ENCODE assay signal across 22 mouse cellular contexts in genomic region chr11:25646282-25646681, GRCm38 (mm10).
DNase-seq lines count a peak whose midpoint lies in the region; ATAC-seq and TF ChIP-seq lines count a peak whose summit lies in the region.
"Had no signal": no experiment of that assay in that cellular context is flagged by ENCODE, and none has a peak within 500 bp of the region (broad histone marks: within the 10 kb centered on the region; RNA-seq: fewer than 3 reads in every experiment).

No protein-coding gene starts in this region.

- H3K4me1 ChIP-seq in forebrain, postnatal 0 days (ENCODE audit: insufficient read depth): peaks cover 11% of the 10 kb centered on the region; the same call in 1 of the 2 replicates
- peaks cover 24% of the 10 kb centered on the region for H3K4me1 ChIP-seq in forebrain, embryonic 13.5 days
- peaks cover 24% of the 10 kb centered on the region for H3K4me1 ChIP-seq in neural tube, embryonic 13.5 days (replicated peaks)
- peaks cover 3% of the 10 kb centered on the region; the same call in 1 of the 2 replicates for H3K4me1 ChIP-seq in neural tube, embryonic 14.5 days (ENCODE audit: control insufficient read depth, insufficient read depth, low read length)
- H3K4me1 ChIP-seq: limb, embryonic 15.5 days; liver, embryonic 15.5 days had no signal

- H3K36me3 ChIP-seq in forebrain, postnatal 0 days (ENCODE audit: insufficient read depth): no peaks in the 10 kb centered on the region
- H3K36me3 ChIP-seq in forebrain, embryonic 13.5 days (ENCODE audit: poor library complexity, severe bottlenecking): no peaks in the 10 kb centered on the region
- H3K36me3 ChIP-seq in neural tube, embryonic 13.5 days: no peaks in the 10 kb centered on the region
- no peaks in the 10 kb centered on the region for H3K36me3 ChIP-seq in neural tube, embryonic 14.5 days (ENCODE audit: control insufficient read depth, insufficient read depth, low read length)
- H3K36me3 ChIP-seq: limb, embryonic 15.5 days; liver, embryonic 15.5 days; neural tube, embryonic 12.5 days had no signal

- H3K9ac ChIP-seq in forebrain, postnatal 0 days: no peak overlapping the region
- H3K9ac ChIP-seq in forebrain, embryonic 13.5 days: no peak overlapping the region
- no peak overlapping the region for H3K9ac ChIP-seq in neural tube, embryonic 13.5 days
- no peak overlapping the region for H3K9ac ChIP-seq in neural tube, embryonic 14.5 days (replicated peaks; ENCODE audit: low read depth, low read length)
- H3K9ac ChIP-seq: limb, embryonic 15.5 days; liver, embryonic 15.5 days; neural tube, embryonic 12.5 days had no signal

- no peak for TF ChIP-seq CTCF in forebrain, postnatal 0 days (IDR thresholded peaks at IDR 0.05; ENCODE audit: low read depth)
- no peak for TF ChIP-seq CTCF in left cerebral cortex, adult 2 months (IDR thresholded peaks at IDR 0.05)

- H3K27me3 ChIP-seq in forebrain, postnatal 0 days (ENCODE audit: insufficient read depth, low read length): no peaks in the 10 kb centered on the region
- no peaks in the 10 kb centered on the region for H3K27me3 ChIP-seq in forebrain, embryonic 13.5 days
- H3K27me3 ChIP-seq in neural tube, embryonic 13.5 days: no peaks in the 10 kb centered on the region
- no peaks in the 10 kb centered on the region for H3K27me3 ChIP-seq in neural tube, embryonic 14.5 days (ENCODE audit: control insufficient read depth, insufficient read depth, low read length)
- H3K27me3 ChIP-seq: limb, embryonic 15.5 days; liver, embryonic 15.5 days; neural tube, embryonic 12.5 days had no signal

- H3K4me3 ChIP-seq in forebrain, postnatal 0 days (ENCODE audit: low read depth, low read length): no peak overlapping the region
- H3K4me3 ChIP-seq in forebrain, embryonic 13.5 days: no peak overlapping the region
- H3K4me3 ChIP-seq in left cerebral cortex, adult 2 months: peak overlapping the region; percentile 41
- H3K4me3 ChIP-seq in neural tube, embryonic 13.5 days: no peak overlapping the region
- no peak overlapping the region for H3K4me3 ChIP-seq in neural tube, embryonic 14.5 days (ENCODE audit: low read depth, low read length)
- H3K4me3 ChIP-seq: heart, adult 2 months; limb, embryonic 15.5 days; liver, embryonic 15.5 days; neural tube, embryonic 12.5 days had no signal

- peak overlapping the region; percentile 54 for H3K27ac ChIP-seq in forebrain, postnatal 0 days (ENCODE audit: low read depth, low read length)
- H3K27ac ChIP-seq in forebrain, embryonic 13.5 days: no peak overlapping the region
- peak overlapping the region; percentile 60 for H3K27ac ChIP-seq in left cerebral cortex, adult 2 months
- H3K27ac ChIP-seq in neural tube, embryonic 13.5 days (replicated peaks): peak overlapping the region; percentile 83
- H3K27ac ChIP-seq in neural tube, embryonic 14.5 days (ENCODE audit: low read depth, low read length): peak overlapping the region; percentile 4; the same call in 1 of the 2 replicates
- H3K27ac ChIP-seq: heart, adult 2 months; limb, embryonic 15.5 days; liver, embryonic 15.5 days; neural tube, embryonic 12.5 days had no signal

- peak; percentile 74 for ATAC-seq in forebrain, postnatal 0 days
- no peak for ATAC-seq in forebrain, embryonic 13.5 days
- no peak for ATAC-seq in neural tube, embryonic 13.5 days (ENCODE audit: low read depth)
- no peak for ATAC-seq in neural tube, embryonic 14.5 days (ENCODE audit: low read depth)
- ATAC-seq: lung, postnatal 0 days had no signal

- H3K4me2 ChIP-seq in forebrain, postnatal 0 days (ENCODE audit: low read depth): 0 out of 2 replicates have a peak overlapping the region, but pooled peaks have one; percentile 9
- no peak overlapping the region for H3K4me2 ChIP-seq in forebrain, embryonic 13.5 days
- H3K4me2 ChIP-seq in neural tube, embryonic 13.5 days: no peak overlapping the region
- no peak overlapping the region for H3K4me2 ChIP-seq in neural tube, embryonic 14.5 days (ENCODE audit: low read depth, low read length)
- H3K4me2 ChIP-seq: limb, embryonic 15.5 days; liver, embryonic 15.5 days; neural tube, embryonic 12.5 days had no signal

- intact Hi-C loops in left cerebral cortex, adult 2 months (cut with DNase I): loop anchor here (10.0 kb wide), 1 partner anchor 209 kb away; no protein-coding TSS in a partner anchor
- intact Hi-C loops in left cerebral cortex, postnatal 4 days (cut with DNase I): no loop called here

- DNase-seq in forebrain, postnatal 0 days: peak; percentile 65
- no peak for DNase-seq in left cerebral cortex, adult 2 months (ENCODE audit: extremely low spot score in 1 of 2, low spot score in 2 of 2)
- DNase-seq in left cerebral cortex, postnatal 4 days: no peak
- DNase-seq in neural tube, embryonic 10.5 days (ENCODE audit: extremely low spot score, low spot score): no peak
- no peak for DNase-seq in urinary bladder, adult 2 months (ENCODE audit: low spot score)
- DNase-seq: adrenal gland, postnatal 36 days; B cell, adult 2 months; cerebellum, adult 2 months; cerebellum, postnatal 36 days; gastrocnemius, postnatal 25 days; heart, adult 2 months; heart, postnatal 4 days; kidney, adult 9 months; kidney, postnatal 25 days; thymus, postnatal 14 days had no signal

- H3K9me3 ChIP-seq in forebrain, postnatal 0 days (ENCODE audit: low read length): no peaks in the 10 kb centered on the region
- no peaks in the 10 kb centered on the region for H3K9me3 ChIP-seq in forebrain, embryonic 13.5 days (replicated peaks)
- H3K9me3 ChIP-seq in neural tube, embryonic 13.5 days: no peaks in the 10 kb centered on the region
- no peaks in the 10 kb centered on the region for H3K9me3 ChIP-seq in neural tube, embryonic 14.5 days (ENCODE audit: control insufficient read depth, low read length)
- H3K9me3 ChIP-seq: limb, embryonic 15.5 days; liver, embryonic 15.5 days; neural tube, embryonic 12.5 days had no signal

- 44% methylated on average over 5 of the region's 5 CpGs for WGBS in forebrain, postnatal 0 days
- 61% methylated on average over 5 of the region's 5 CpGs for WGBS in forebrain, embryonic 13.5 days
- 75% methylated on average over 5 of the region's 5 CpGs for WGBS in neural tube, embryonic 13.5 days
- 64% methylated on average over 5 of the region's 5 CpGs for whole genome bisulfite sequencing in neural tube, embryonic 14.5 days
